Mouse (Mus musculus) G1E (cell line): Measurements from ENCODE around the gene Slc46a3. TPM values are rescaled to one million over a fixed set of nuclear protein-coding genes. Genes with fewer than 3 reads are reported as not detected.

Source experiments
- ATAC-seq: 2 replicates; pipeline ENCODE4 v1.8.0; 2016; ENCODE audit warnings: mild to moderate bottlenecking; ENCODE audit not compliant: insufficient number of reproducible peaks, poor library complexity, low FRiP score, severe bottlenecking; ENCODE audit errors: extremely low read depth
- DNase-seq: peaks from one replicate; pipeline ENCODE4 v3.0.0; 2012; ENCODE audit warnings: low spot score
- H3K27me3 ChIP-seq: 2 replicates; pipeline ENCODE4 v1.6.1; 2012; ENCODE audit warnings: mild to moderate bottlenecking, low read length, inconsistent platforms; ENCODE audit not compliant: insufficient read depth
- H3K36me3 ChIP-seq: replicated peaks from 2 replicates; pipeline ENCODE3; 2012; ENCODE audit warnings: mild to moderate bottlenecking, inconsistent platforms
- H3K4me1 ChIP-seq: 2 replicates; pipeline ENCODE4 v1.6.1; 2012; ENCODE audit warnings: low read depth, low read length, inconsistent platforms, mixed read lengths; ENCODE audit not compliant: insufficient read depth
- H3K4me3 ChIP-seq: 2 replicates; pipeline ENCODE4 v1.5.1; 2012; ENCODE audit warnings: low read depth, mild to moderate bottlenecking, inconsistent platforms, low read length, moderate library complexity, mixed read lengths
- H3K9me3 ChIP-seq: replicated peaks from 2 replicates; pipeline ENCODE4 v1.6.1; 2012; ENCODE audit warnings: inconsistent platforms
- CTCF ChIP-seq: IDR thresholded peaks from 2 replicates; pipeline ENCODE4 v1.5.1; 2012; ENCODE audit warnings: low read depth, low read length, inconsistent platforms, mixed read lengths
- GATA1 ChIP-seq: IDR thresholded peaks from 2 replicates; pipeline ENCODE4 v1.6.1; 2012; ENCODE audit warnings: borderline replicate concordance, low read length, inconsistent platforms, mixed read lengths
- GATA2 ChIP-seq: IDR thresholded peaks from 2 replicates; pipeline ENCODE4 v1.6.1; 2012; ENCODE audit warnings: low read depth, low read length, inconsistent platforms, borderline replicate concordance
- POLR2AphosphoS5 ChIP-seq: IDR thresholded peaks from 2 replicates; pipeline ENCODE4 v1.6.1; 2012; ENCODE audit warnings: low read depth, low read length, inconsistent platforms; ENCODE audit not compliant: insufficient replicate concordance
- TAL1 ChIP-seq: conservative IDR thresholded peaks from 2 replicates; pipeline ENCODE4 v1.6.1; 2012; ENCODE audit warnings: low read depth, low read length, inconsistent platforms, mixed read lengths
- polyA plus RNA-seq: library from polyadenylated mRNA; stranded (reverse); fragments of >175 nt; gene quantifications from 2 replicates; pipeline ENCODE4 v1.2.3, GENCODE M21; 2012
- total RNA-seq, 2 experiments: library from RNA; stranded (forward) in 1 of 2; stranded (reverse) in 1 of 2; fragments of 200-1000 nt in 1 of 2; fragments of >200 nt in 1 of 2; fragmentation: Nextera tagmentation in 1 of 2; gene quantifications; 2 replicates each; pipeline ENCODE4 v1.2.3; 2014 to 2017

Gene Slc46a3
- total and polyA plus RNA-seq, 3 experiments: 8.0 to 55.3 (median 18.1) TPM

- TF ChIP-seq GATA1 (no peak), TAL1 (no peak), GATA2 (no peak), POLR2AphosphoS5 (no peak), CTCF (no peak)
- Histone ChIP-seq H3K4me3 (no peak overlapping the region), H3K27me3 (peaks cover 7% of the 10 kb centered on the region), H3K36me3 (no peaks in the 10 kb centered on the region), H3K4me1 (no peaks in the 10 kb centered on the region), H3K9me3 (no peaks in the 10 kb centered on the region)
- ATAC-seq: no peak
- DNase-seq: no peak
Measured at GRCm38 (mm10) chr5:147832842-147833241, 61.8 kb downstream of the Slc46a3 start.

DNA sequence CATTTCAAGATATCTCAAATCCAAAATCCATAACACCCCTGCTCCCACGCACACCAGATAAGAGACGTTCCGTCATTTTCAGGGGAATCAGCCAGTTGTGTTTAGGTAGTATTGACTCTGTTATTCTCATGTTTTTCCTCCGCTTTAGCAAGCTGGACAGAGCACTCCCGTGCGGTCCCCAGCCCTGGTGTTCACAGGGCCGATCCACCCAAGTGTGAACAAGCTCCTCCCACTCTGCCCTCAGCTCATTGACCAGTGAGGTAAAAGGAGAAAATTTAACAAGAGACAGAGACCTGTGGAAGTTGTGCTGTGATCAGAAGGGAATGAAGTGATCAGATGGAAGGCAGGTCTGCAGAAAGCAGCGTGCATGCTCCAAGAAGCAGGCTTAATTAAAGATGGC lies 65.8 kb downstream of the Slc46a3 start:
- H3K27me3 ChIP-seq: no peaks in the 10 kb centered on the region
- H3K4me1 ChIP-seq: peaks cover 6% of the 10 kb centered on the region; the same call in 1 of the 2 replicates
- no peaks in the 10 kb centered on the region for H3K36me3 ChIP-seq
- ATAC-seq: no peak
- TF ChIP-seq CTCF (no peak), TAL1 (no peak), GATA2 (no peak), GATA1 (no peak), POLR2AphosphoS5 (no peak)
- DNase-seq: no peak
- no peaks in the 10 kb centered on the region for H3K9me3 ChIP-seq
- H3K4me3 ChIP-seq: no peak overlapping the region

Other genes starting within 250 kb of the Slc46a3 start
- 0.15 TPM in 1 of 2 replicates, not detected in the other for gene Flt1, start 168.8 kb downstream of the Slc46a3 start, total RNA-seq (2014; fragmentation: Nextera tagmentation)
- 0.06 and 0.33 TPM in 2 replicates for gene Flt1, start 168.8 kb downstream of the Slc46a3 start, total RNA-seq (2017)
- gene Flt1, start 168.8 kb downstream of the Slc46a3 start, polyA plus RNA-seq: 0.03 and 0.04 TPM in 2 replicates
- gene Pomp, start 34.4 kb downstream of the Slc46a3 start, total RNA-seq (2014; fragmentation: Nextera tagmentation): 117 and 134 TPM in 2 replicates
- gene Pomp, start 34.4 kb downstream of the Slc46a3 start, total RNA-seq (2017): 224 and 245 TPM in 2 replicates
- gene Pomp, start 34.4 kb downstream of the Slc46a3 start, polyA plus RNA-seq: 11.0 and 18.1 TPM in 2 replicates
- not detected in 2 replicates for gene Mtus2, start 62.5 kb upstream of the Slc46a3 start, total RNA-seq (2014; fragmentation: Nextera tagmentation)
- gene Mtus2, start 62.5 kb upstream of the Slc46a3 start, total RNA-seq (2017): 0.12 and 1.1 TPM in 2 replicates
- gene Mtus2, start 62.5 kb upstream of the Slc46a3 start, polyA plus RNA-seq: not detected in 2 replicates